In the genomic region with DNA sequence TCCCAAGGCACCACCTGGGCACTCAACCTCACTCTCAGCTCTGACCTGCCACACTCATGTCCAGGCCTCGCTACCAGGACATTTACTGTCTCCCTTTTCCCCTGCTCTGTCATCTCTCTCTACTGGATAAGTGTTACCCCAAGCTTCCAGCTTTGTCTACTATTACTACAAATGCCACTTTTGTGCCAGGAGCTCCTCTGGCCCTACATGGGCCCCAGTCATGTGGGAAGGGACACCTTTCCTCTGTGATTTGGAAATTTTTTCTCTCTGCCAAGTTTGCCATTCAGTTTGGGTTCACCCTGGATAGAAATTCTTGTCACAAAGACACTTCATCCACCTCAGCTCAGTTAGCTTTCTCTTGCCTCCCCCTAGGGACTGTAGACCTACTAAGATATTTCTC, we compare ENCODE assay signal across 20 mouse cellular contexts. TPM values are rescaled to one million over a fixed set of nuclear protein-coding genes. Genes with fewer than 3 reads are reported as not detected.
A peak's percentile ranks its signal among the peaks of the same experiment; 100 is the strongest.
DNase-seq lines count a peak whose midpoint lies in the region; ATAC-seq and TF ChIP-seq lines count a peak whose summit lies in the region.
"Had no signal": no experiment of that assay in that cellular context is flagged by ENCODE, and none has a peak within 500 bp of the region (broad histone marks: within the 10 kb centered on the region; RNA-seq: fewer than 3 reads in every experiment).

No protein-coding gene starts in this region.

- TF ChIP-seq EP300 in lung, postnatal 0 days (IDR thresholded peaks at IDR 0.05) = no peak

- peak overlapping the region; percentile 41 for H3K27ac ChIP-seq in forebrain, embryonic 15.5 days (replicated peaks)
- H3K27ac ChIP-seq in forebrain, postnatal 0 days (ENCODE audit: low read depth, low read length) = no peak overlapping the region
- 0 out of 2 replicates have a peak overlapping the region, but pooled peaks have one; percentile 32 for H3K27ac ChIP-seq in kidney, adult 2 months (ENCODE audit: insufficient read depth, low read depth, low read length)
- peak overlapping the region; percentile 44; the same call in 1 of the 2 replicates for H3K27ac ChIP-seq in lung, postnatal 0 days (ENCODE audit: low read length)
- H3K27ac ChIP-seq in small intestine, adult 2 months (ENCODE audit: insufficient read depth, low read depth, low read length) = 0 out of 2 replicates have a peak overlapping the region, but pooled peaks have one; percentile 9
- H3K27ac ChIP-seq: embryonic facial prominence, embryonic 13.5 days; forebrain, embryonic 10.5 days; heart, adult 2 months; hindbrain, embryonic 10.5 days; hindbrain, embryonic 15.5 days had no signal

- no peak for ATAC-seq in forebrain, embryonic 15.5 days (replicated peaks)
- no peak for ATAC-seq in forebrain, postnatal 0 days
- ATAC-seq in lung, postnatal 0 days = no peak
- ATAC-seq: inflammation-experienced regulatory T-cells, adult 6 months had no signal

- no peak overlapping the region for H3K4me2 ChIP-seq in forebrain, embryonic 15.5 days (replicated peaks)
- H3K4me2 ChIP-seq in forebrain, postnatal 0 days (ENCODE audit: low read depth) = no peak overlapping the region
- H3K4me2 ChIP-seq in lung, postnatal 0 days (replicated peaks; ENCODE audit: low read depth, low read length) = no peak overlapping the region
- H3K4me2 ChIP-seq: embryonic facial prominence, embryonic 13.5 days; heart, embryonic 12.5 days; hindbrain, embryonic 15.5 days had no signal

- DNase-seq in forebrain, postnatal 0 days = no peak
- no peak for DNase-seq in kidney, adult 2 months
- DNase-seq in kidney, postnatal 36 days = no peak
- DNase-seq in lung, postnatal 0 days (ENCODE audit: low spot score) = no peak
- DNase-seq in lung, postnatal 14 days = no peak
- no peak for DNase-seq in right cerebral cortex, postnatal 10 days (ENCODE audit: low spot score in 2 of 2)
- DNase-seq: adrenal gland, adult 2 months; adrenal gland, postnatal 25 days; cerebellum, adult 8-10 months; gastrocnemius, postnatal 10 days; heart, adult 2 months had no signal

- no peak overlapping the region for H3K9ac ChIP-seq in forebrain, embryonic 15.5 days (replicated peaks)
- no peak overlapping the region for H3K9ac ChIP-seq in forebrain, postnatal 0 days
- H3K9ac ChIP-seq in lung, postnatal 0 days (replicated peaks; ENCODE audit: low read depth) = no peak overlapping the region
- H3K9ac ChIP-seq: embryonic facial prominence, embryonic 13.5 days; heart, embryonic 12.5 days; hindbrain, embryonic 15.5 days had no signal

- H3K9me3 ChIP-seq in forebrain, embryonic 15.5 days = no peaks in the 10 kb centered on the region
- H3K9me3 ChIP-seq in forebrain, postnatal 0 days (ENCODE audit: low read length) = no peaks in the 10 kb centered on the region
- H3K9me3 ChIP-seq in lung, postnatal 0 days (ENCODE audit: low read length) = no peaks in the 10 kb centered on the region
- H3K9me3 ChIP-seq: embryonic facial prominence, embryonic 13.5 days; forebrain, embryonic 10.5 days; heart, embryonic 12.5 days; hindbrain, embryonic 10.5 days; hindbrain, embryonic 15.5 days had no signal

- no peak for TF ChIP-seq CTCF in forebrain, postnatal 0 days (IDR thresholded peaks at IDR 0.05; ENCODE audit: low read depth)
- TF ChIP-seq CTCF in kidney, adult 2 months (conservative IDR thresholded peaks at IDR 0.05; ENCODE audit: insufficient read depth, insufficient read length, low read depth, low read length) = no peak
- no peak for TF ChIP-seq CTCF in lung, postnatal 0 days (IDR thresholded peaks at IDR 0.05)
- TF ChIP-seq CTCF in small intestine, adult 2 months (IDR thresholded peaks at IDR 0.05; ENCODE audit: extremely low read depth, insufficient read length, insufficient replicate concordance, low read depth, low read length) = no peak

- H3K4me3 ChIP-seq in forebrain, embryonic 15.5 days = no peak overlapping the region
- H3K4me3 ChIP-seq in forebrain, postnatal 0 days (ENCODE audit: low read depth, low read length) = no peak overlapping the region
- no peak overlapping the region for H3K4me3 ChIP-seq in kidney, adult 2 months (ENCODE audit: insufficient read depth, low read depth, low read length)
- no peak overlapping the region for H3K4me3 ChIP-seq in lung, postnatal 0 days (ENCODE audit: low read depth, low read length)
- H3K4me3 ChIP-seq in small intestine, adult 2 months (ENCODE audit: low read depth, low read length) = no peak overlapping the region
- H3K4me3 ChIP-seq: embryonic facial prominence, embryonic 13.5 days; erythroblast, embryonic 14.5 days; forebrain, embryonic 10.5 days; heart, adult 2 months; heart, embryonic 12.5 days; hindbrain, embryonic 10.5 days; hindbrain, embryonic 15.5 days had no signal

- H3K27me3 ChIP-seq in forebrain, embryonic 15.5 days = no peaks in the 10 kb centered on the region
- H3K27me3 ChIP-seq in forebrain, postnatal 0 days (ENCODE audit: insufficient read depth, low read length) = no peaks in the 10 kb centered on the region
- no peaks in the 10 kb centered on the region for H3K27me3 ChIP-seq in kidney, adult 2 months (replicated peaks; ENCODE audit: control insufficient read depth, insufficient read depth, low read length)
- H3K27me3 ChIP-seq in lung, postnatal 0 days (replicated peaks; ENCODE audit: insufficient read depth, low read length) = no peaks in the 10 kb centered on the region
- no peaks in the 10 kb centered on the region for H3K27me3 ChIP-seq in small intestine, adult 2 months (ENCODE audit: control insufficient read depth, insufficient read depth, low read length)
- H3K27me3 ChIP-seq: embryonic facial prominence, embryonic 13.5 days; heart, embryonic 12.5 days; hindbrain, embryonic 15.5 days had no signal

- no peak for TF ChIP-seq POLR2A in kidney, adult 2 months (IDR thresholded peaks at IDR 0.05; ENCODE audit: low read depth, low read length)
- no peak for TF ChIP-seq POLR2A in small intestine, adult 2 months (IDR thresholded peaks at IDR 0.05; ENCODE audit: low read depth, low read length)

- no peaks in the 10 kb centered on the region for H3K36me3 ChIP-seq in forebrain, embryonic 15.5 days
- 0 out of 2 replicates have a peak, but pooled peaks cover 5% of the 10 kb centered on the region for H3K36me3 ChIP-seq in forebrain, postnatal 0 days (ENCODE audit: insufficient read depth)
- H3K36me3 ChIP-seq in kidney, adult 2 months (ENCODE audit: control insufficient read depth, insufficient read depth, low read length) = no peaks in the 10 kb centered on the region
- H3K36me3 ChIP-seq in lung, postnatal 0 days (ENCODE audit: insufficient read depth, low read length) = no peaks in the 10 kb centered on the region
- peaks cover 2% of the 10 kb centered on the region; the same call in 1 of the 2 replicates for H3K36me3 ChIP-seq in small intestine, adult 2 months (ENCODE audit: control insufficient read depth, insufficient read depth, low read length)
- H3K36me3 ChIP-seq: hindbrain, embryonic 15.5 days had no signal

- WGBS in forebrain, embryonic 15.5 days = 88% methylated on average over 1 of the region's 1 CpGs
- WGBS in forebrain, postnatal 0 days = 85% methylated on average over 1 of the region's 1 CpGs
- 94% methylated on average over 1 of the region's 1 CpGs for WGBS in kidney, adult 2 months
- WGBS in lung, postnatal 0 days = 61% methylated on average over 1 of the region's 1 CpGs
- WGBS in small intestine, adult 2 months = 85% methylated on average over 1 of the region's 1 CpGs

- peaks cover 49% of the 10 kb centered on the region for H3K4me1 ChIP-seq in forebrain, embryonic 15.5 days
- H3K4me1 ChIP-seq in forebrain, postnatal 0 days (ENCODE audit: insufficient read depth) = peaks cover 18% of the 10 kb centered on the region
- peaks cover 41% of the 10 kb centered on the region for H3K4me1 ChIP-seq in kidney, adult 2 months (ENCODE audit: control insufficient read depth, insufficient read depth, low read length)
- peaks cover 25% of the 10 kb centered on the region for H3K4me1 ChIP-seq in lung, postnatal 0 days (ENCODE audit: insufficient read depth, low read depth, low read length)
- peaks cover 44% of the 10 kb centered on the region for H3K4me1 ChIP-seq in small intestine, adult 2 months (ENCODE audit: control insufficient read depth, insufficient read depth, insufficient read length, low read length)

RNA-seq across cellular contexts. Expression of gene Gm10638, which starts 14.6 kb away (rescaled TPM):
- 8.7 and 12.0 TPM in 2 replicates for polyA plus RNA-seq in forebrain, embryonic 15.5 days (2015; fragmentation: Nextera tagmentation; extraction: Ambion mirVana)
- 0.43 and 1.5 TPM in 2 replicates for total RNA-seq in forebrain, postnatal 0 days (2014; rRNA removed)
- 8.2 and 8.9 TPM in 2 replicates for polyA plus RNA-seq in forebrain, postnatal 0 days (2015; fragmentation: Nextera tagmentation; extraction: Ambion mirVana)
- polyA plus RNA-seq in kidney, adult 2 months (2012; rRNA removed) = 1.5 and 2.2 TPM in 2 replicates
- polyA plus RNA-seq in lung, postnatal 0 days (2015; fragmentation: Nextera tagmentation; extraction: Ambion mirVana) = 8.5 and 9.5 TPM in 2 replicates
- 2.2 and 6.3 TPM in 2 replicates for polyA plus RNA-seq in small intestine, adult 2 months (2012; rRNA removed)

RNA-seq across cellular contexts. Expression of gene Siah1a, which starts 14.9 kb away (rescaled TPM):
- 108 and 112 TPM in 2 replicates for polyA plus RNA-seq in forebrain, embryonic 15.5 days (2015; fragmentation: Nextera tagmentation; extraction: Ambion mirVana)
- total RNA-seq in forebrain, postnatal 0 days (2014; rRNA removed) = 91.9 and 101 TPM in 2 replicates
- polyA plus RNA-seq in forebrain, postnatal 0 days (2015; fragmentation: Nextera tagmentation; extraction: Ambion mirVana) = 87.3 and 88.6 TPM in 2 replicates
- polyA plus RNA-seq in kidney, adult 2 months (2012; rRNA removed) = 18.4 and 19.8 TPM in 2 replicates
- polyA plus RNA-seq in lung, postnatal 0 days (2015; fragmentation: Nextera tagmentation; extraction: Ambion mirVana) = 43.3 and 50.3 TPM in 2 replicates
- 6.8 and 14.7 TPM in 2 replicates for polyA plus RNA-seq in small intestine, adult 2 months (2012; rRNA removed)
